Mouse (Mus musculus) gastrocnemius, adult 8-10 months (tissue): ENCODE data around the gene Ywhaq. TPM values are rescaled to one million over a fixed set of nuclear protein-coding genes. Genes with fewer than 3 reads are reported as not detected.

Source experiments
- DNase-seq, 2 experiments: peaks; one replicate each; pipeline ENCODE4 v3.0.0; 2022; ENCODE audit warnings: low spot score in 2 of 2
- total RNA-seq, 4 experiments: library from RNA; stranded (reverse); gene quantifications; 2 replicates each; pipeline ENCODE4 v1.2.4; 2022

The Ywhaq gene
- 10 to 100 TPM; 12.4 to 19.9 (median 19.0) TPM for total RNA-seq

- DNase-seq = peak; percentile 88 to 92
These were observed at the start of gene Ywhaq for GRCm38 (mm10) chr12:21417100-21418070. Ywhaq (minus strand) TSS chr12:21417637.

GRCm38 (mm10) chr12:21463448-21463891 lies 46.0 kb upstream of the Ywhaq start:
- no peak for DNase-seq

GRCm38 (mm10) chr12:21462658-21463057 lies 45.2 kb upstream of the Ywhaq start:
- DNase-seq = no peak

- no peak for DNase-seq
These were observed 42.2 kb upstream of the Ywhaq start for GRCm38 (mm10) chr12:21459681-21460080.

- peak; percentile 5 to 15 for DNase-seq
These were observed 38.6 kb upstream of the Ywhaq start for GRCm38 (mm10) chr12:21456021-21456420.

GRCm38 (mm10) chr12:21451752-21452151 lies 34.3 kb upstream of the Ywhaq start:
- no peak for DNase-seq

- no peak for DNase-seq
These were observed 33.9 kb upstream of the Ywhaq start for GRCm38 (mm10) chr12:21451351-21451750.

GRCm38 (mm10) chr12:21443783-21444182 lies 26.3 kb upstream of the Ywhaq start:
- no peak for DNase-seq

GRCm38 (mm10) chr12:21441870-21442269 lies 24.4 kb upstream of the Ywhaq start:
- DNase-seq = no peak

- no peak for DNase-seq
These were observed 22.0 kb upstream of the Ywhaq start for GRCm38 (mm10) chr12:21439428-21439827.

- no peak for DNase-seq
These were observed 21.4 kb upstream of the Ywhaq start for GRCm38 (mm10) chr12:21438750-21439394.

GRCm38 (mm10) chr12:21438294-21438693 lies 20.9 kb upstream of the Ywhaq start:
- DNase-seq = no peak

- DNase-seq = no peak
These were observed 14.5 kb upstream of the Ywhaq start for GRCm38 (mm10) chr12:21431950-21432349.

GRCm38 (mm10) chr12:21431039-21431438 lies 13.6 kb upstream of the Ywhaq start:
- no peak for DNase-seq

- no peak for DNase-seq
These were observed 12.7 kb upstream of the Ywhaq start for GRCm38 (mm10) chr12:21430140-21430539.

GRCm38 (mm10) chr12:21429021-21429420 lies 11.6 kb upstream of the Ywhaq start:
- DNase-seq = no peak

GRCm38 (mm10) chr12:21426065-21426940 lies 8.9 kb upstream of the Ywhaq start:
- DNase-seq = peak in 1 of 2 experiments; percentile 17

GRCm38 (mm10) chr12:21424683-21425082 lies 7.2 kb upstream of the Ywhaq start:
- no peak for DNase-seq

GRCm38 (mm10) chr12:21418621-21419131 lies 1.2 kb upstream of the Ywhaq start:
- DNase-seq = no peak

- no peak for DNase-seq
These were observed 646 bp upstream of the Ywhaq start for GRCm38 (mm10) chr12:21418083-21418482.

GRCm38 (mm10) chr12:21416506-21416905 lies 931 bp downstream of the Ywhaq start:
- no peak for DNase-seq
